Mouse (Mus musculus): ENCODE measurements at regions not wholly inside any gene's neighbourhood (a gene's known extent, or its start where the extent isn't known, plus 50 kb on each side); places are given as distances from the start of the nearest gene placed in this dataset.

DNA sequence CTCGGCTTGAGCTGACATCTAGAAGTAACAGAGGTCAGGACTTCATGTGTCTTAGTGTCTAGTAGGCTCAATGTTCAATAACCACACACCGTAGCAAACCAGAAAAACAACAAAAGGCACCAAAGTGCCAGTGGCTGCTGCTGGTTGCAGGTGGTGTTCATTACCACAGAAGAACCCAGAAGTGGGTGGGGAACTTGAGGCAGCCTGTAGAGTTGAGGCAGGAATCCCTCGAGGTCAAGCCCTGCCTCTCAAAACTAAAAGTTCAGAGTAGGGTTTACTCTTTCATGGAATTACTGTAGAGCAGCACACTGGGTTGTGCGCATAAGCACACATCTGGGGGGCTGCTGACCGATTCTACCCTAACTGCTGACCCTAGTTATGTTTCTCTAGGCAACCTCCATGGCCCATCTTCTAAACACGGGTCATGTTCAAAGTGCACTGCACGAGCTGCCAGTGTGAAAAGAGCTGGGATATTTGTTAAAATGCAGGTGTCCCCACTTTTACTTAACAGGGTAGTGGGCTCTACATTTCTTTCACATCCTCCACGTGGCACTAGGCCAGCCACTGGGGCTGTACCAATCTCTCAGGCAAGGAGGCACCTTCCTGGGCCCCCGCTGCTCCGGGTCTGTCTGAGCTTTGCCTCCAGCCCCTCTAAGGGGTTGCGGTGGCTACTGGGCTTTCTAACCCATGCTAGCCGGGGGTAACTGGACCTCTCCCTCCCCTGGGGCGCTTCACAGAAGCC is 69.6 kb downstream of the Zfp706 start:
- TF ChIP-seq CTCF (IDR thresholded peaks at IDR 0.05; ENCODE audit: low read depth, low read length) (no peak), GATA1 (IDR thresholded peaks at IDR 0.05; ENCODE audit: borderline replicate concordance, low read length) (no peak)
